In the genomic region with DNA sequence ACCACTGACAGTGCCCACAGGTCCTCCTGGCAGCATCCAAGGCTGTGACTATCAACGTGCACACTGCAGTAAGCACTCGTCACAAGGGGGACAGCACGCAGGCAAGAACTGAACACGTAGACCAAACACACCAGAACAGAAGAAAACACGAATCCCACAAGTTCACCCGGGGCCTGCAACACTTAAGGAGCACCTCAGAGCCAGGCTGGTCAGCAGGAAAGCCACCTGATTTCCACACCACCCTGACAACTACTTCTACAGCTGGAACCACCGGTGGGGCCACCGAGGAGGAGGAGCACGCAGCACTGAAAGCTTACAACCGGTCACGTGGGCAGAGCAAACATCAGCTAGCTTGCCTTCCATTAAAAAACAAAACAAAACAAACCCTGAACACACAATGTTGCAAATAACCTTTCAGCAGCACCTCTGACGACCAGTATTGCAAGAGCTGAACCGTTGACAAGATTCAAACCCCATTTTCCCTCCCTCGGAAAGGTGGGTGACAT, we compare ENCODE assay signal across 8 mouse cellular contexts. TPM values are rescaled to one million over a fixed set of nuclear protein-coding genes. Genes with fewer than 3 reads are reported as not detected.
A peak's percentile ranks its signal among the peaks of the same experiment; 100 is the strongest.
DNase-seq lines count a peak whose midpoint lies in the region; ATAC-seq lines count a peak whose summit lies in the region.

No protein-coding gene starts in this region.

- H3K27ac ChIP-seq in brown adipose tissue, adult 24 weeks (replicated peaks; ENCODE audit: low read depth, low read length): peak overlapping the region; percentile 90
- H3K27ac ChIP-seq in intestine, embryonic 16.5 days (ENCODE audit: low read length): peak overlapping the region; percentile 90
- no peak overlapping the region for H3K27ac ChIP-seq in neural tube, embryonic 15.5 days (replicated peaks)

- peaks cover 17% of the 10 kb centered on the region for H3K4me1 ChIP-seq in brown adipose tissue, adult 24 weeks (ENCODE audit: control insufficient read depth, insufficient read depth, insufficient read length, low read length)
- peaks cover 32% of the 10 kb centered on the region for H3K4me1 ChIP-seq in intestine, embryonic 16.5 days (ENCODE audit: control insufficient read depth, insufficient read depth, low read length)
- H3K4me1 ChIP-seq in neural tube, embryonic 15.5 days: peaks cover 64% of the 10 kb centered on the region

- ATAC-seq in intestine, embryonic 16.5 days: no peak
- ATAC-seq in neural tube, embryonic 15.5 days (ENCODE audit: low FRiP score): no peak

- 2% methylated on average over 14 of the region's 14 CpGs for WGBS in intestine, embryonic 16.5 days
- 8% methylated on average over 14 of the region's 14 CpGs for WGBS in neural tube, embryonic 15.5 days

- H3K27me3 ChIP-seq in intestine, embryonic 16.5 days (replicated peaks; ENCODE audit: control insufficient read depth, insufficient read depth, low read length): no peaks in the 10 kb centered on the region
- no peaks in the 10 kb centered on the region for H3K27me3 ChIP-seq in neural tube, embryonic 15.5 days (replicated peaks)

- H3K9ac ChIP-seq in intestine, embryonic 16.5 days (ENCODE audit: low read depth, low read length): peak overlapping the region; percentile 100
- peak overlapping the region; percentile 50 for H3K9ac ChIP-seq in neural tube, embryonic 15.5 days (replicated peaks)

- no peaks in the 10 kb centered on the region for H3K9me3 ChIP-seq in intestine, embryonic 16.5 days (ENCODE audit: control insufficient read depth, low read length)
- H3K9me3 ChIP-seq in neural tube, embryonic 15.5 days (replicated peaks): no peaks in the 10 kb centered on the region

- H3K4me3 ChIP-seq in brown adipose tissue, adult 24 weeks (ENCODE audit: insufficient read depth, low read depth, low read length): peak overlapping the region; percentile 63
- H3K4me3 ChIP-seq in intestine, embryonic 16.5 days (ENCODE audit: low read length): peak overlapping the region; percentile 100
- H3K4me3 ChIP-seq in neural tube, embryonic 15.5 days (replicated peaks): peak overlapping the region; percentile 94

- H3K36me3 ChIP-seq in intestine, embryonic 16.5 days (ENCODE audit: control insufficient read depth, insufficient read depth, low read length): peaks cover 4% of the 10 kb centered on the region
- H3K36me3 ChIP-seq in neural tube, embryonic 15.5 days: peaks cover 8% of the 10 kb centered on the region; the same call in 1 of the 2 replicates

- DNase-seq in layer of hippocampus, postnatal 36 days: peak; percentile 42 to 46
- no peak for DNase-seq in layer of hippocampus, adult 9-10 months (ENCODE audit: low spot score)
- peak; percentile 74 for DNase-seq in gastrocnemius, postnatal 25 days
- peak; percentile 86 to 91 for DNase-seq in lung, adult 18-20 months
- no peak for DNase-seq in ovary, postnatal 14 days (ENCODE audit: low spot score)

- peak overlapping the region; percentile 81 for H3K4me2 ChIP-seq in intestine, embryonic 16.5 days (ENCODE audit: low read depth, low read length)
- H3K4me2 ChIP-seq in neural tube, embryonic 15.5 days: peak overlapping the region; percentile 98

RNA-seq across cellular contexts. Expression of a gene that starts 3.7 kb away (rescaled TPM):
- 10 to 100 TPM; 61.4 to 61.6 TPM for total RNA-seq in layer of hippocampus, postnatal 36 days (2021)
- 12.0 and 24.3 TPM in 2 replicates for polyA plus RNA-seq in brown adipose tissue, adult 24 weeks (2012; ENCODE audit: insufficient read depth, insufficient read length, missing spikeins)
- total RNA-seq in gastrocnemius, postnatal 25 days (2021): 10 to 100 TPM; 19.0 to 35.9 TPM
- 11.5 and 11.9 TPM in 2 replicates for polyA plus RNA-seq in intestine, embryonic 16.5 days (2015; fragmentation: Nextera tagmentation; extraction: Ambion mirVana)
- polyA plus RNA-seq in neural tube, embryonic 15.5 days (2015; fragmentation: Nextera tagmentation; extraction: Ambion mirVana): 9.8 and 10.4 TPM in 2 replicates

Comparison
In these comparisons a context has a peak if more than half of its experiments do, and no peak if none do; other contexts are left out.
1. DNase-seq: peak in layer of hippocampus, postnatal 36 days (2 of 2), gastrocnemius, postnatal 25 days (single experiment) and lung, adult 18-20 months (2 of 2); none in layer of hippocampus, adult 9-10 months (single experiment) and ovary, postnatal 14 days (single experiment).
2. Peak in every context shown above with its lines, with median percentiles within 50 percentile points of each other: H3K4me3 ChIP-seq.